Mouse (Mus musculus): ENCODE measurements around the gene 9530003J23Rik. TPM values are rescaled to one million over a fixed set of nuclear protein-coding genes. Genes with fewer than 3 reads are reported as not detected.
A peak's percentile ranks its signal among the peaks of the same experiment; 100 is the strongest.

9530003J23Rik gene
- total and polyA plus RNA-seq, 3 experiments, result not detected

DNA sequence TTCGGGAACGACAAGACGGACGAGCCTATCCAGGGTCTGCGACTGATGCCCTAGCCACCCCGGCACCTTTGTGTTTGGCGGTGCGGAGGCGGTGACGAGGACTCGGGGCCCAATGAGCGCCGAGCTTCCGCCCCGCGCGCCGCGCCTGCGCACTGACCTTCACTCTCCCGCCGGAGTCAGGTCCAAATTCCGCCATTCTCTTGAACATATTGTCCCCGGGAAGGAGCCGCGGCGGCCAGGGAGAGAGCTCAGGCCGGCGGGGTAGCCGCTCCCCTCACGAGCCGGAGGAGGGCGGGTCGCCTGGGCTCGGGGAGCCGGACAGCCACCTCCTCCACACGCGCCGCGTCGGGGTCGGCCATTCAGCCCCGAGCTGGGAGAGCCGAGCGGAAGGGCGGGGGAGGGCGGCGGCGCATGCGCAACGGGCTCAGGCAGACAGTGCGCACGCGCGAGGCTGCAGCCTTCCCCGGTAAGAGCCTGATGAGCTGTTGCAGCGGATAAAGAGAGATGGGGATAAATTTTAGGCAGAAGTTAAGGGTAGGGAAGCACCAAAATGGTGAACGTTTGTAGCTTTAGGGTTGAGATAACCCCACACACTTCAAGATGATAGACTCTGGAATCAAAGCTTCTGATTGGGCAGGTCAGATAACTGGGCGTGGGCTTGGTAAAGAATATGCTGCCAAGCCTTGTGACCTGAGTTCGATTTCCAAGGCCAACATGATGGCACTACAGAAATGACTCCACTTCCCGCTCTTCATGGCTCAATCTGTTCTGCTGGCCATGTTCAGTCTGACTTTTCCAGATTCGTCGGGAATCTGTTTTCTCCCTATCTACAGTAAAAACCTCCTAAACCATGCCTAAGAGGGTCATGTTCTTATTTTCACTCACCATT, 14.2 kb downstream of the 9530003J23Rik start, which contains the start of gene Yeats4 (continued):
- peak; percentile 72 for TF ChIP-seq ZMIZ1 (IDR thresholded peaks at IDR 0.05; ENCODE audit: low read depth, low read length)

DNA sequence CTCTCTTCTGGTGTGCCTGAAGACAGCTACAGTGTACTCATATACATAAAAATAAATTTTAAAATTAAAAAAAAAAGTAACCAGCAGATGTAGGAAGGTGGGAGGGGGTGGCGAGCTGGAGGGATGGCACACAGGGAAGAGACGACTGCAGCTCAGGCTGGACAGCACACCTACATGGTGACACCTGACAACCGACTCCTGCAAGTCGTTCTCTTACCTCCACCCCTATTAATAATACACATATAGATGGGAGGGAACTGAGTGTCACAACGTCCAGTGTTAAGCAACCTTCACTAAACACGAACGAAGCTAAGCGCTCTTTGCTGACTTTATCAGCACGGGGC, 14.8 kb downstream of the 9530003J23Rik start:
- Histone ChIP-seq H3K4me2 (ENCODE audit: insufficient read depth, low read depth, poor library complexity, severe bottlenecking) (peak overlapping the region; percentile 98), H3K27ac (ENCODE audit: insufficient read depth, low read depth) (no peak overlapping the region)
- dilution Hi-C loops (cut with MboI; ENCODE audit: extremely low pct_ligation_motif_present, extremely low pct_unique_long_range_greater_than_20kb, low sequenced_read_pairs), result no loop called here

GRCm38 (mm10) chr10:117222821-117223220, 15.7 kb downstream of the 9530003J23Rik start:
- TF ChIP-seq ZC3H11A (IDR thresholded peaks at IDR 0.05; ENCODE audit: low read depth, low read length) (no peak), ZKSCAN1 (IDR thresholded peaks at IDR 0.05; ENCODE audit: borderline replicate concordance, low read depth, low read length) (no peak), ETS1 (conservative IDR thresholded peaks at IDR 0.05; ENCODE audit: low read depth, low read length) (no peak), ZNF384 (IDR thresholded peaks at IDR 0.05; ENCODE audit: low read depth, low read length) (no peak), MAX (IDR thresholded peaks at IDR 0.05; ENCODE audit: low read length) (no peak), TBP (conservative IDR thresholded peaks at IDR 0.05; ENCODE audit: low read depth, low read length) (no peak), E2F4 (IDR thresholded peaks at IDR 0.05; ENCODE audit: insufficient replicate concordance, low read depth, low read length) (no peak), MAZ (IDR thresholded peaks at IDR 0.05; ENCODE audit: low read depth, low read length) (no peak), POLR2A (IDR thresholded peaks at IDR 0.05; ENCODE audit: low read depth, low read length) (no peak), MYC (IDR thresholded peaks at IDR 0.05; ENCODE audit: low read depth, low read length) (no peak), CHD1 (IDR thresholded peaks at IDR 0.05; ENCODE audit: low read depth, low read length) (no peak), MXI1 (IDR thresholded peaks at IDR 0.05; ENCODE audit: low read depth, low read length) (no peak), ZMIZ1 (IDR thresholded peaks at IDR 0.05; ENCODE audit: low read depth, low read length) (no peak), JUND (conservative IDR thresholded peaks at IDR 0.05; ENCODE audit: low read depth, low read length) (no peak)
- H3K9me3 ChIP-seq (replicated peaks; ENCODE audit: low read length), result no peaks in the 10 kb centered on the region
- no peaks in the 10 kb centered on the region for H3K27me3 ChIP-seq (replicated peaks)
- in situ Hi-C loops (cut with MboI; ENCODE audit: low pct_ligation_motif_present, low pct_unique_long_range_greater_than_20kb, low sequenced_read_pairs), result loop anchor here (25.0 kb wide), 1 partner anchor 286 kb away; no protein-coding TSS in a partner anchor
- peak overlapping the region; percentile 43; the same call in 1 of the 2 replicates for H3K9ac ChIP-seq (ENCODE audit: insufficient read depth, low read depth)
- peaks cover 32 to 49% of the 10 kb centered on the region in 2 experiments for H3K36me3 ChIP-seq (replicated peaks in 1 of 2; ENCODE audit: control insufficient read depth in 1 of 2, insufficient read depth in 1 of 2, low read length in 1 of 2)
- dilution Hi-C loops (cut with MboI; ENCODE audit: extremely low pct_ligation_motif_present, extremely low pct_unique_long_range_greater_than_20kb, low sequenced_read_pairs), result no loop called here
- no peak overlapping the region for H3K27ac ChIP-seq (ENCODE audit: insufficient read depth, low read depth)
- peaks cover 20% of the 10 kb centered on the region for H3K79me2 ChIP-seq (replicated peaks; ENCODE audit: control insufficient read depth, extremely low read depth, insufficient read depth, poor library complexity, severe bottlenecking)
- H3K4me3 ChIP-seq (replicated peaks in 1 of 3; ENCODE audit: low read depth in 2 of 3, low read length in 2 of 3, poor library complexity in 1 of 3), result no peak overlapping the region
- peaks cover 4 to 19% of the 10 kb centered on the region in 2 experiments; a peak in 3 of 4 replicates for H3K4me1 ChIP-seq (ENCODE audit: control insufficient read depth in 1 of 2, insufficient read depth in 2 of 2)
- peak overlapping the region; percentile 47; the same call in 1 of the 2 replicates for H3K4me2 ChIP-seq (ENCODE audit: insufficient read depth, low read depth, poor library complexity, severe bottlenecking)
- no peak for DNase-seq (ENCODE audit: extremely low read depth)

More for the DNA sequence above, 14.8 kb downstream of the 9530003J23Rik start:
- Histone ChIP-seq H3K27me3 (replicated peaks) (no peaks in the 10 kb centered on the region), H3K9me3 (replicated peaks; ENCODE audit: low read length) (no peaks in the 10 kb centered on the region), H3K4me3 (replicated peaks in 1 of 3; ENCODE audit: low read depth in 2 of 3, low read length in 2 of 3, poor library complexity in 1 of 3) (peak overlapping the region; percentile 75 to 97 (median 78)), H3K9ac (ENCODE audit: insufficient read depth, low read depth) (peak overlapping the region; percentile 80), H3K4me1 (ENCODE audit: control insufficient read depth in 1 of 2, insufficient read depth in 2 of 2) (peaks cover 4 to 19% of the 10 kb centered on the region in 2 experiments; a peak in 3 of 4 replicates), H3K36me3 (replicated peaks in 1 of 2; ENCODE audit: control insufficient read depth in 1 of 2, insufficient read depth in 1 of 2, low read length in 1 of 2) (peaks cover 26 to 40% of the 10 kb centered on the region in 2 experiments), H3K79me2 (replicated peaks; ENCODE audit: control insufficient read depth, extremely low read depth, insufficient read depth, poor library complexity, severe bottlenecking) (peaks cover 20% of the 10 kb centered on the region)
- TF ChIP-seq MYC (IDR thresholded peaks at IDR 0.05; ENCODE audit: low read depth, low read length), result no peak
- no peak for DNase-seq (ENCODE audit: extremely low read depth)
- in situ Hi-C loops (cut with MboI; ENCODE audit: low pct_ligation_motif_present, low pct_unique_long_range_greater_than_20kb, low sequenced_read_pairs), result loop anchor here (25.0 kb wide), 1 partner anchor 286 kb away; no protein-coding TSS in a partner anchor
